Comparison of ENCODE assay signal across 10 mouse cellular contexts in the genomic region with DNA sequence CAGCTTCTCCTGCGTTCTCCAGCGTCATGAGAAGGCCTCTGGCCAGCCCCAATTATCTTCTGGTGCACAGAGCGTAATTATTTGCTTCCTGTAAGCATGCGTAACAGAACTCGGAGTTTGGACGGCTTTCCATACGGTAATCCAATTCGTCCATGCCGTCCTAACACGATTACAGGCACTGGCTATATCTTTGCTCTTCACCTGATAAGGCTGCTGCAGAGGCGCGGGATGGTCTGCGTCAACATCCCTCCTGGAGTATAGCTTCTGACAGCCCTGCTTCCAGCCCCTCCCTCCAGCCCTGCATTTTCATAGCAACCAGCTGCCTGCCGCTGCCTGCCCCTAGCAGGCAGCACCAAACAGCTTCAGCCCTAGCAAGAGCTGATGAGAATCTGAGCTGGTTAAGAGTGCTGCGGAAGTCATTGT. TPM values are rescaled to one million over a fixed set of nuclear protein-coding genes. Genes with fewer than 3 reads are reported as not detected.
DNase-seq lines count a peak whose midpoint lies in the region; ATAC-seq and TF ChIP-seq lines count a peak whose summit lies in the region.
"Had no signal": no experiment of that assay in that cellular context is flagged by ENCODE, and none has a peak within 500 bp of the region (broad histone marks: within the 10 kb centered on the region; RNA-seq: fewer than 3 reads in every experiment).

No protein-coding gene starts in this region.

- H3K9ac ChIP-seq in forebrain, embryonic 12.5 days: peak overlapping the region; percentile 17; the same call in 1 of the 2 replicates
- H3K9ac ChIP-seq in hindbrain, embryonic 14.5 days: peak overlapping the region; percentile 79
- peak overlapping the region; percentile 50 for H3K9ac ChIP-seq in midbrain, postnatal 0 days (replicated peaks; ENCODE audit: low read length, poor library complexity, severe bottlenecking)
- H3K9ac ChIP-seq: lung, embryonic 15.5 days had no signal

- peak; percentile 40 to 50 for DNase-seq in cerebellum, postnatal 10 days
- no peak for DNase-seq in cerebellum, adult 8-10 months
- DNase-seq in hindbrain, embryonic 14.5 days (ENCODE audit: low spot score): no peak
- DNase-seq in midbrain, postnatal 0 days (ENCODE audit: low spot score): no peak
- no peak for DNase-seq in urinary bladder, postnatal 36 days (ENCODE audit: low spot score in 2 of 2)

- WGBS in forebrain, embryonic 12.5 days: 37% methylated on average over 15 of the region's 15 CpGs
- WGBS in hindbrain, embryonic 14.5 days: 20% methylated on average over 15 of the region's 15 CpGs
- WGBS in midbrain, postnatal 0 days: 13% methylated on average over 15 of the region's 15 CpGs

- no peak overlapping the region for H3K4me2 ChIP-seq in forebrain, embryonic 12.5 days
- peak overlapping the region; percentile 70 for H3K4me2 ChIP-seq in hindbrain, embryonic 14.5 days (replicated peaks)
- H3K4me2 ChIP-seq in midbrain, postnatal 0 days (ENCODE audit: low read depth, low read length, poor library complexity, severe bottlenecking): peak overlapping the region; percentile 34
- H3K4me2 ChIP-seq: lung, embryonic 15.5 days had no signal

- H3K27ac ChIP-seq in forebrain, embryonic 12.5 days: peak overlapping the region; percentile 25; the same call in 1 of the 2 replicates
- peak overlapping the region; percentile 92 for H3K27ac ChIP-seq in hindbrain, embryonic 14.5 days
- peak overlapping the region; percentile 55 for H3K27ac ChIP-seq in midbrain, postnatal 0 days (ENCODE audit: low read depth, low read length)
- H3K27ac ChIP-seq: lung, embryonic 15.5 days had no signal

- no peaks in the 10 kb centered on the region for H3K36me3 ChIP-seq in forebrain, embryonic 12.5 days (replicated peaks)
- H3K36me3 ChIP-seq in hindbrain, embryonic 14.5 days (replicated peaks; ENCODE audit: control insufficient read depth, insufficient read depth): peaks cover 16% of the 10 kb centered on the region
- H3K36me3 ChIP-seq in midbrain, postnatal 0 days (ENCODE audit: insufficient read depth, low read length): no peaks in the 10 kb centered on the region
- H3K36me3 ChIP-seq: lung, embryonic 15.5 days had no signal

- 0 out of 2 replicates have a peak, but pooled peaks have one; percentile 50 for ATAC-seq in forebrain, embryonic 12.5 days (ENCODE audit: low FRiP score)
- ATAC-seq in hindbrain, embryonic 14.5 days (ENCODE audit: low FRiP score): 0 out of 2 replicates have a peak, but pooled peaks have one; percentile 29
- peak; percentile 44; the same call in 1 of the 2 replicates for ATAC-seq in midbrain, postnatal 0 days (ENCODE audit: low FRiP score)
- ATAC-seq in megakaryocyte progenitor cell, adult 5-6 weeks (replicated peaks; ENCODE audit: poor library complexity): no peak
- no peak for ATAC-seq in cerebellum, adult (ENCODE audit: insufficient number of reproducible peaks, low FRiP score, low TSS enrichment)

- TF ChIP-seq CTCF in midbrain, postnatal 0 days (IDR thresholded peaks at IDR 0.05): peak; percentile 55

- H3K4me3 ChIP-seq in forebrain, embryonic 12.5 days (replicated peaks): no peak overlapping the region
- H3K4me3 ChIP-seq in hindbrain, embryonic 14.5 days (replicated peaks; ENCODE audit: low read length): peak overlapping the region; percentile 32
- peak overlapping the region; percentile 14; the same call in 1 of the 2 replicates for H3K4me3 ChIP-seq in midbrain, postnatal 0 days (ENCODE audit: low read depth, low read length)
- H3K4me3 ChIP-seq: lung, embryonic 15.5 days had no signal

- H3K9me3 ChIP-seq in forebrain, embryonic 12.5 days: no peaks in the 10 kb centered on the region
- no peaks in the 10 kb centered on the region for H3K9me3 ChIP-seq in hindbrain, embryonic 14.5 days (ENCODE audit: control insufficient read depth, low read length)
- H3K9me3 ChIP-seq in midbrain, postnatal 0 days (ENCODE audit: low read length): no peaks in the 10 kb centered on the region
- H3K9me3 ChIP-seq: lung, embryonic 15.5 days had no signal

- H3K27me3 ChIP-seq in forebrain, embryonic 12.5 days: peaks cover 79% of the 10 kb centered on the region
- no peaks in the 10 kb centered on the region for H3K27me3 ChIP-seq in hindbrain, embryonic 14.5 days (ENCODE audit: control insufficient read depth, insufficient read depth, low read length)
- H3K27me3 ChIP-seq in midbrain, postnatal 0 days (ENCODE audit: insufficient read depth, low read length): 0 out of 2 replicates have a peak, but pooled peaks cover 3% of the 10 kb centered on the region

- peaks cover 49% of the 10 kb centered on the region for H3K4me1 ChIP-seq in forebrain, embryonic 12.5 days
- peaks cover 68% of the 10 kb centered on the region for H3K4me1 ChIP-seq in hindbrain, embryonic 14.5 days (replicated peaks; ENCODE audit: control insufficient read depth, insufficient read depth, low read length)
- H3K4me1 ChIP-seq in midbrain, postnatal 0 days (ENCODE audit: insufficient read depth, low read length): 0 out of 2 replicates have a peak, but pooled peaks cover 3% of the 10 kb centered on the region

RNA-seq across cellular contexts. Expression of a gene that starts 12.9 kb away (rescaled TPM):
- polyA plus RNA-seq in forebrain, embryonic 12.5 days (2016; fragmentation: Nextera tagmentation; extraction: Ambion mirVana): 3.4 and 6.4 TPM in 2 replicates
- polyA plus RNA-seq in hindbrain, embryonic 14.5 days (2014; fragmentation: Nextera tagmentation; extraction: Ambion mirVana): 26.9 and 32.8 TPM in 2 replicates
- total RNA-seq in midbrain, postnatal 0 days (2014; rRNA removed): 90.4 and 103 TPM in 2 replicates
- 5.3 and 7.1 TPM in 2 replicates for polyA plus RNA-seq in midbrain, postnatal 0 days (2015; fragmentation: Nextera tagmentation; extraction: Ambion mirVana)
- total RNA-seq in megakaryocyte progenitor cell, adult 5-6 weeks (2015): 0.07 TPM in 1 of 2 replicates, not detected in the other
- total RNA-seq in megakaryocyte progenitor cell, adult 5-6 weeks (2017): 0.12 TPM in 1 of 2 replicates, not detected in the other
- total RNA-seq: common myeloid progenitor, adult 5-6 weeks had no signal

Comparison
In these comparisons a context has a peak if more than half of its experiments do, and no peak if none do; other contexts are left out.
1. DNase-seq: peak in cerebellum, postnatal 10 days (2 of 2); none in cerebellum, adult 8-10 months (single experiment), hindbrain, embryonic 14.5 days (single experiment), midbrain, postnatal 0 days (single experiment) and urinary bladder, postnatal 36 days (0 of 2).
2. ATAC-seq: peak in forebrain, embryonic 12.5 days (single experiment), hindbrain, embryonic 14.5 days (single experiment) and midbrain, postnatal 0 days (single experiment); none in megakaryocyte progenitor cell, adult 5-6 weeks (single experiment) and cerebellum, adult (single experiment).
3. H3K27ac ChIP-seq: peak in every context shown above with its lines; median percentile 92 in hindbrain, embryonic 14.5 days; 55 in midbrain, postnatal 0 days; 25 in forebrain, embryonic 12.5 days.
4. H3K9ac ChIP-seq: peak in every context shown above with its lines; median percentile 79 in hindbrain, embryonic 14.5 days; 50 in midbrain, postnatal 0 days; 17 in forebrain, embryonic 12.5 days.